ENCODE assay signal across 15 mouse cellular contexts in the genomic region with DNA sequence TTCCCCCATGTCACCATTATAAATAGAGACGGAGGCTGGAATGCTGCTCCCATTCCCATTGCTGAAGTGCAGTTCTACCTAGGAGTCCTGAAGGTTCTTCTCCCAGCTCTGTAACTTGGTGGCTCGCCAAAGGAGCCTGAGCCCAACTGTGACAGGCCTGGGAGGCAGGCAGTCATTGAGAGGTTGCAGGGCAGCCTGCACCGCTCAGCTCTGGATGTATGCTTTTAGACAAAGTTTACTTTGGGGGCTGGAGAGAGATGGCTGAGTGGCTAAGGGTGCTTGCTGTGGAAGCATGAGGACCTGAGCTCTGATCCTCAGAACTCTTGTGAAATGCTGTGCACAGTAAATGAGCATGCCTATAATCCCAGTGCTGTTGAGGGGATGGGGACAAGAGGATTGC. TPM values are rescaled to one million over a fixed set of nuclear protein-coding genes. Genes with fewer than 3 reads are reported as not detected.
"Had no signal": no experiment of that assay in that cellular context is flagged by ENCODE, and none has a peak within 500 bp of the region (broad histone marks: within the 10 kb centered on the region; RNA-seq: fewer than 3 reads in every experiment).

No protein-coding gene starts in this region.

- H3K4me2 ChIP-seq: liver, embryonic 12.5 days; midbrain, embryonic 11.5 days; midbrain, embryonic 13.5 days; midbrain, embryonic 15.5 days; neural tube, embryonic 12.5 days; stomach, embryonic 15.5 days had no signal

- H3K4me3 ChIP-seq: liver, embryonic 12.5 days; megakaryocyte, embryonic 14.5 days; midbrain, embryonic 13.5 days; midbrain, embryonic 15.5 days; neural tube, embryonic 12.5 days; stomach, embryonic 15.5 days had no signal

- H3K9me3 ChIP-seq: midbrain, embryonic 13.5 days; midbrain, embryonic 15.5 days; stomach, embryonic 15.5 days had no signal

- ATAC-seq: liver, embryonic 12.5 days; midbrain, embryonic 13.5 days; midbrain, embryonic 15.5 days had no signal

- H3K9ac ChIP-seq: liver, embryonic 12.5 days; liver, embryonic 14.5 days; midbrain, embryonic 13.5 days; midbrain, embryonic 15.5 days; neural tube, embryonic 12.5 days; stomach, embryonic 15.5 days had no signal

- H3K4me1 ChIP-seq: midbrain, embryonic 13.5 days; midbrain, embryonic 15.5 days; neural tube, embryonic 12.5 days; stomach, embryonic 15.5 days had no signal

- DNase-seq: liver; right cerebral cortex, postnatal 14 days; thymus, adult 2 months; thymus, postnatal 25 days; thymus, postnatal 4 days had no signal

- H3K27ac ChIP-seq: liver, embryonic 12.5 days; liver, embryonic 14.5 days; macrophage; midbrain, embryonic 13.5 days; midbrain, embryonic 15.5 days; neural tube, embryonic 12.5 days; stomach, embryonic 15.5 days; stomach, postnatal 0 days had no signal

- H3K36me3 ChIP-seq: liver, embryonic 12.5 days; midbrain, embryonic 13.5 days; midbrain, embryonic 15.5 days; neural tube, embryonic 12.5 days; stomach, embryonic 15.5 days had no signal

RNA-seq across cellular contexts. Expression of a gene that starts 25.0 kb away (rescaled TPM):
- polyA plus RNA-seq: liver, embryonic 12.5 days; macrophage had no signal
